Mouse (Mus musculus): Measurements from ENCODE around the gene Ermard. TPM values are rescaled to one million over a fixed set of nuclear protein-coding genes. Genes with fewer than 3 reads are reported as not detected.

Gene Ermard
- polyA plus RNA-seq (2012; rRNA removed): 16.2 and 18.6 TPM in 2 replicates

DNA sequence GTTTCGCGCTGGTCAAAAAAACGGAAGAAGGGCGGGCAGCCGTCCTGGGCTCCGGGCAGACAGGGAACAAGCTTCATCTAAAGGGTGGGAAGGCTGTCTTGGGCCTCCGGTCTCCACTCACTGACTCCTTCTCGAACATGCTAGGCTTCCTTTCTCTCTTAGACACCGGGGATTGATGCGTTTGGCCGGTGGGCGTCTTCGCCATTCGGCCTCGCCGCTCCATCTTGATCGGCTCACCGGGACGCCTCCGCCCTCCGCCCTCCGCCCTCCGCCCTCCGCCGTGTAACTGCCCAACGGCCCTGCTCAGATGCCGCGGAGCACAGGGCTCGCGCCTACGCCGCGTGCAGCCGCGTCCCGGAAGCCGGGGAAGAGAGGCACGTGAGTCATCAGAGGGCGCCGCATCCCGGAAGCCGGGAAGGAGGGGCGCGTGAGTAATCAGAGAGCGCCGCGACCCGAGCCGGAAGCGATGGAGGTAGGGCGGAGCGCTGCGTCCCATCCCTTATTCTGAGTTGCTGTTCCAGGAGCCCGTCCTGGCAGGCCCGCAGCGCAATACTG is at the start of gene Ermard, which contains the start of the genes Tcte3 and Gm3448:
TSS of gene Ermard (plus strand) at position 34 of the 555 bp plus-strand sequence.
TSS of gene Tcte3 (minus strand) at position 314 of the 555 bp plus-strand sequence.
TSS of gene Gm3448 (minus strand) at position 363 of the 555 bp plus-strand sequence.

DNA sequence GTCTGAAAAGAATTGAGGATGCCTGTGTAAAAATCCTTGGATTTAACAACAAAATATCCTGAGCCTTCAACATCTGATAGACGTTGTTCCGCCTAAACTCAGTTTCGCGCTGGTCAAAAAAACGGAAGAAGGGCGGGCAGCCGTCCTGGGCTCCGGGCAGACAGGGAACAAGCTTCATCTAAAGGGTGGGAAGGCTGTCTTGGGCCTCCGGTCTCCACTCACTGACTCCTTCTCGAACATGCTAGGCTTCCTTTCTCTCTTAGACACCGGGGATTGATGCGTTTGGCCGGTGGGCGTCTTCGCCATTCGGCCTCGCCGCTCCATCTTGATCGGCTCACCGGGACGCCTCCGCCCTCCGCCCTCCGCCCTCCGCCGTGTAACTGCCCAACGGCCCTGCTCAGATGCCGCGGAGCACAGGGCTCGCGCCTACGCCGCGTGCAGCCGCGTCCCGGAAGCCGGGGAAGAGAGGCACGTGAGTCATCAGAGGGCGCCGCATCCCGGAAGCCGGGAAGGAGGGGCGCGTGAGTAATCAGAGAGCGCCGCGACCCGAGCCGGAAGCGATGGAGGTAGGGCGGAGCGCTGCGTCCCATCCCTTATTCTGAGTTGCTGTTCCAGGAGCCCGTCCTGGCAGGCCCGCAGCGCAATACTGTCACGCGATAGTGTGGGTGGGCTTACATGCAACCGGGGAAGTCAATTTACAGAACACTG is 31.1 kb upstream of the Ermard start, which contains the start of gene Gm3435:
TSS of gene Gm3435 (plus strand) at position 471 of the 708 bp plus-strand sequence.

Other genes starting within 250 kb of the Ermard start
- gene Wdr27, start 98.0 kb upstream of the Ermard start, polyA plus RNA-seq (2012; rRNA removed): 4.9 and 7.7 TPM in 2 replicates
- 18.4 and 21.3 TPM in 2 replicates for gene 1600012H06Rik, start 98.0 kb upstream of the Ermard start, polyA plus RNA-seq (2012; rRNA removed)
- 11.1 and 12.8 TPM in 2 replicates for gene Phf10, start 79.9 kb upstream of the Ermard start, polyA plus RNA-seq (2012; rRNA removed)
- 4.3 and 4.7 TPM in 2 replicates for gene 9030025P20Rik, start 62.7 kb upstream of the Ermard start, polyA plus RNA-seq (2012; rRNA removed)
- 0.25 TPM in 1 of 2 replicates, not detected in the other for gene Gm3417, start 62.4 kb upstream of the Ermard start, polyA plus RNA-seq (2012; rRNA removed)
- gene Gm3435, start 31.0 kb upstream of the Ermard start, polyA plus RNA-seq (2012; rRNA removed): 0.71 and 0.73 TPM in 2 replicates
- gene Tcte3, start 280 bp downstream of the Ermard start, polyA plus RNA-seq (2012; rRNA removed): not detected in 2 replicates
- 0.42 and 0.64 TPM in 2 replicates for gene Gm3448, start 329 bp downstream of the Ermard start, polyA plus RNA-seq (2012; rRNA removed)

Measured in colon, adult 2 months (tissue).